Mouse (Mus musculus) right cerebral cortex, postnatal 25 days (tissue): ENCODE results near the gene Arhgap25.
"Not testable (repeated sequence)": the region's sequence is repeated elsewhere in the genome, so short reads cannot be mapped to it uniquely, and the experiment has no call there.

ENCODE experiments used
- DNase-seq: peaks from one replicate; pipeline ENCODE4 v3.0.0; 2022

Gene Arhgap25

DNA sequence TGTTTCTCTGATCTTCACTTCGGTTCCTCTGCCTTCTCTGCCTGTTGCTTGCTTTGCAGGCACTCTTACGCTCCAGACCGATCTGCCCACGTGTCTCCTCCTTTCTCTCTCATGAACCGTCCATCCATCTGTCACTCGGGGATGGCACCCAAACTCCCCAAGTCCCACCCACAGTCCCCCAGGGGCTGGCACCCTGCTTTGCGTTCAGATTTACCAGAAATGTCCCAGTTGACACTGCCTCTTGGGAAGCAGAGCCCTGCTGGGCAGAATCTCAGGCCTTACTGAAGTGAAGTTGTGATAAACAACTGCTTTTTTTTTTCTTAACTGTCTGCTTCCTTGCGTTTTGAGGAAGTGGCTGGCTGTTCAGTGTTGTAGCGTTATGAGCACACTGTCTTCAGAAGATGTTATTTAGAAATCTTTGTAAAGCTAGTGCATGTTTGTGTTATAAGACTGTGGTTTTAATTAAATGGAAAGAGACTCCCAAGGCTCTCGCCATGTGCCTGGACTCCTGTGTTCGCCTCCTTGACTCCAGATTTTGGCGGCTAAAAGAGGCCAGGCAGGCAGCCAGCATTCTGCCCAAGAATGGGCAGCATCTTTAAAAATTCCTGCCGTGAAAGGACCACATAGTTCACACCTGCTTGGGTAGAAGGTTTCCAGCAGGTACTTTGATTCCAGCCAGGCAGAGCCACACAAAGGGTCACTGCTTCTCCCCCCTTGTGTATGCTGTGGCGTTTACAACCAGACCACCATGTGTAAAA is at the start of gene Arhgap25:
Arhgap25 (minus strand) TSS at position 307 of the 758 bp plus-strand sequence.
- no peak for DNase-seq

DNA sequence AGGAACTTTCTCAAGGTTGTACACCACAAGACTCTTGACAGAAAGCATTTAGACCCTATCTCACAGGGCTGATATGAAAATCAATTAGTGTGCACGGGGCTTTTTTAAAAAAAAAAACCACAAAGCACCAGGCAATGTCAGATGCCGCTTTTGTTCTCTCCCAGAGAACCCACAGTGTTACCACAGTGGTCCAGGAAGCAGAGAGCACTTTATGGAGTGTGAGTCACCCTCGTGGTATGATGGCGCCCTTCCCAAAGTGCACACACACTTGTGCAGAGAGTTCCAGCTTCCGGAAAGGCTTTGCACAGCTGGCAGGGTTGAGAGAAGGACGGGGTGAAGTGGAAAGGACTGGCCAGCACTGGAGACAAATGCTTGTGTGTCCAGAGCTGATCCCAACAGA is 49.4 kb upstream of the Arhgap25 start:
- no peak for DNase-seq

DNA sequence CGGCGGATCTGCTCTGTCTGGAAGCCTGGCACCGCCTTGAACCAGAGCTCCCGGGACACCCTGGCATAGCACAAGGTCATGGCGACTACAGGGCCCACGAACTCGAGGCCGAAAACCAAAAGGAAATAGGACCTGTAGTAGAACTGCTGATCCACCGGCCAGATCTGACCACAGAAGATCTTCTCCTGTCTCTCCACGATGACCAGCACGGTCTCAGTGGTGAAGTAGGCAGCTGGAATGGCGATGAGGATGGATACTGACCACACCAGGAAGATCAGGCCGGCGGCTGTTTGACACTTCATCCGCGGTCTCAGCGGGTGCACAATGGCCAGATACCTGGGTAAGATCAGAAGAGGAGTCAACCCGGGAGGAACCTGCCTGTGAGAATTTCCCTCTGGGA is 48.5 kb upstream of the Arhgap25 start:
- no peak for DNase-seq

DNA sequence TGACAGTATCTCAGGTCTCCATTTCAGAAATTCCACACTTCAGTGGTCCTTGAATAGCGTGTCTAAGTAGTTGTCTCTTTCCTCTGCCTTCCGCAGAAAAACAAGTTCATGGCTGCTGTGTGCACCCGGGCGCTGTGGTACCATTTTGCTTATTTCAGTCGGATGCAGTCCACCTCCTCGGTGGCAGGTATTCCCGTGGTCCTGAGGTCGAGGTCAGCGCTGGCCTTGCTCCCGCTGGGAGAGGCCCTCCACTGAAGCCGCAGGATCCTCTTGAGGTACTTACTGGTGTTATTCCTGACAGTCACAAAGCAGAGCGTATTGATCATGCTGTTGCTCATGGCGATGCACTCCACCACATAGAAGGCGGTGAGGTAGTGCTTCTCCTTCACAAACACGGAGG is 48.0 kb upstream of the Arhgap25 start:
- no peak for DNase-seq

DNA sequence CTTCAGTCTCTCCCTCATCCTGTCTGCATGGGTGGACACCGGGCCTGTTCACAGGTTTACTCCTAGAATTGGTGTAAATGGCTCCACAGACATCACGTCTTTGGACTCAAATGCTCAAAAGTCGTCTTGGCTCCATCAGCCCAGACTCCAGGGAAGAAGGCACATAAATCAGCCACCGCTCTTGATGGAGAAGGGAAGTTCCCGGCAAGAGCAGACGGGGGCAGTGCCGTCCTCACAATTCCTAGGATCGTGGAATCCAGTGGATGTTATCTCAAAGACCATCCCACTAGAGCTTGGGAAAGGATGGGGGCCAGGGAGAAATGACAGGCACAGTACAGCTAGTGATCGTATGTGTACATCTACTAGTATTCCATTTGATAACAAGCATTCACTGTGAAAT is 45.2 kb upstream of the Arhgap25 start:
- no peak for DNase-seq

DNA sequence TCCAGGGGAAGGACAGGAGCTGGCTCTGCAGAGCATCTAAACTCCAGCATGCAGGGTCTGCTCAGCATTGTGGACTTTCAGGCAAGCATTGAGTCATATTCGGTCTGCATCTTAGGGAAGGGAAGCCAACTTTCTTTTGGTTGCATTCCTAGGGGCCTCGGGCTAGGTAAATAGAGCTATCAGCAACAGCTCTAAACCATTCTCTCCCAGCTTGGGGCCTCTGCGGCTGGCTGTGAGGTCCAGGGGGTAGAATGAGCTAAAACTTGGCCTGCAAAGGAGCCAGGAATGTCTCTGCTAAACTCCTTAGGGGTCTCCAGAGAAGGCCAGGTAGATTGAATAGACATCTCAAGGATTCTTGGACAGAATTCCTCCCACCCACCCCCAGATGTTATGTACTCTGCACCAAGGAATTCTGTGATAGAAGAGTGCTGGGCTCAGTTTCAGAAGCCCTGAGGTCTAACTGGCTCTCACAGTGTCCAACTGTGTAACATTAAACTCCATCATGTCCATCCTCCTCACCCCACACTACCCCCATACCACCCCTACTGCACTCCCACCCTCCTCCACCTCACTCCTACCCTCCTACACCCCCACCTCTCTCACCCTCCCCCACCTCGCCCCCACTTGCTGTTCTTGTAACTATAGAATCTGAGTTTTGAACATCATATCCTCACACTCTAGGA is 43.7 kb upstream of the Arhgap25 start:
- no peak for DNase-seq

DNA sequence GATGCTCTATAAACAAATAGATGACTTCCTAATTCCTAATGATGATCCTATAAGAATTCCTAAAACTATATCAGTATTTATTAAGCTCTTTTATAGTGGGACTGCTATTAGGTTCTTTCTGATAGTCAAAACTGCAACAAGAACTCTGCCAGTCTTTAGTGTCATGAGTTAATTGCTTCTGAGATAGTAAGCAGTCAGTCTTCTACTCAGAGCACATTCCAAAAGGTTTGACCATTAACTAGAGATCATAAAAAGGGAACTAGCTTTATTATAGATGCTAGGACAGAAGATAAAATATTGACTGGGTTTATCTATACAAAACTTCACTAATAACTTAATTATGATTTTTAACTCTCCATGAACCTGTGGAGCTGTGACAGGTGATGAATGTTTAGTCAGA is 38.8 kb upstream of the Arhgap25 start:
- DNase-seq = not testable (repeated sequence)

DNA sequence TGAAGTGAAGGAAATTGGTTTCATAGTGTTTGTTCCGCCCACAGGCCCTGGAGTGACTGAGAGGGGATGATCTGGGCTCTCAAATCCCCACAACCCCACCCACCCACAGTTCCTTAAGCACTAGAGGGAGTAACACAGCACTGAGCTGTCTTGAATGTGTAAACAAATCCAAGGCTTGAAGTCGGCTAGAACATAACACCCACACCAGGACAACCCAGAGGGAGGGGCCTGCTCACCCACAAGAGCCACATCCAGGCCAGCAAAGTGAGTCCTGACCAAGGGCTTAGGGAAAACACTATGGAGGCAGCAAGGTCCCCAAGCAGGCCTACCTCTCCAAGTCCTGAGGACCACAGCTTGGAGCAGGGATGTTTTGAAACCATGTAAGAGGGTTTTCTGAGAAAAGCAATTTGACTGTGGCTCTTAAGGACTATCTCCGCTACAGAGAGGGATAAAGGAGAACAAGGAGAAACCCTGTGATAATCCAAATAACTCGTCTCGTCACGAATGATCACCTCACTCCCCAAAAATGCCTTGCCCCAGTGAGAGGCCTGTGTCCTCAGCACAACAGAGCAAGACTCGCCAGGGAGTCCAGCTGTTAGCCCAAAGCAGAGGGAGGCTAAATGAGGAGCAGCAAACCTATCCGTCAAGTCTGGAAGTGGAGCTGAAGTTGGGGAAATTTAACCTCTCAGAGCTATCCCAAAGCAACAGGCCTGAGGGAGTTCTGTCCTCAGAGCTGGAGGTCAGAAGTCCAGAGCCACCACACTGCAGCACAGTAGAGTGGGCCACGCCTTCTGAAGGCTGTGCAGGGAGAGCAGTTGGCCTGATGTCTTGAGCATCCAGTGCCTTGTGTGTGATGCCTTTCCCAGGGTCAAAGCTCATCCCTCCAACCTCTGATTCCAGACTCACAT is 34.9 kb upstream of the Arhgap25 start:
- no peak for DNase-seq

DNA sequence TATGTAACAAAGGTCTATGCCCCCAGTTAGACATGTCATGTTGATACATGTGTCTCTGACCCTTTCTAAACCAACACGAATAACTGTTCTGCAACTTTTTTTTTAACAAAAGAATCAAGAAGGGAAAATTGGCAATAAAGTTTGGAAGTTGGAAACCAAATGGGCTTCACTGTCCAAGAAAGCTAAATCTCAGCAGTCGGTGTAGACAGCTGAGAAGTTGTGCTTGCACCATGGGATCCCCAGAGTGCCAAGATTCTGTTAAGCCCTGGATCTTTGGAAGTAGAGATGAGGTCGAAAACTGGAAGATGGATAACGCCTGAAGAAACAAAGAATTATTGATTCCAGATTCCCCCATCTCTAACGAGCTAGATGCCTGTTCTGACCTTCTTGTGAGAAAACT is 32.1 kb upstream of the Arhgap25 start:
- DNase-seq = no peak

DNA sequence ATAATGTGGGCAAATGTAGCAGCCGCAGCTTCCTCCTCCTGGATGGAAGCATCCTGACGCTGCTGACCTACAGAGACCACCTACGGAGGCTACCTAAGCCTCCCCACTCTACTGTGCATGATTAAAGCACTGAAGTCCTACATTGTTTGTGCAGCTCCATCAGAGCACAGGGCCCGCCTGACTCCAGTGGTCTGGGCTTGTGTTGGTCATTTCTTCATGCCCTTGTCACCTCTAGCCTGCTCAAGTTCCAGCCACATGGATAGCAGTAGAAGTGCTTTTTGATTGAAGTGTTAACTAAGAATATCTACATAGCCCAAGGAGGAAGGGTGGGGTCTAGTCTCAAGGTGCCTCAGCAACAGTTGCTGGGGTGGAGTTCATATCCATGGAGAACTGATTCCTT is 31.3 kb upstream of the Arhgap25 start:
- no peak for DNase-seq

DNA sequence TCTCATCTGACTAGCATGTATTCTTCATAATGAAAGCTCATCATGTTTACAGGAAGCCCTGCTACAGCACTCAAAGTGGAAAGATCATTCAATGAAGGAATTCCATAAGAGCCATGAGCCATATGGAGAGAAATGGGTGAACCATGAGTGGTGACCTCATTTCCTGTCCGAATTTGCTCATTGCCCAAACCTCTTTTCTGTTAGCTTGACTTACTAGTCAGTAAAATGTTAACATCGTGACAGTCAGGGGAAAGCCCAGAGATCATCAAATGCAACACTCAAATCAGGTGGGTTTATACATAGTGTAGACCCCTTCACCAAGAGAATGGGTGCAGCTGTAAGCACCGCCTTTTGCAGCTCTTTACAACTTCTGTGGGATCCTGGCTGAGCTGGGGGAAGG is 20.7 kb upstream of the Arhgap25 start:
- DNase-seq = no peak

DNA sequence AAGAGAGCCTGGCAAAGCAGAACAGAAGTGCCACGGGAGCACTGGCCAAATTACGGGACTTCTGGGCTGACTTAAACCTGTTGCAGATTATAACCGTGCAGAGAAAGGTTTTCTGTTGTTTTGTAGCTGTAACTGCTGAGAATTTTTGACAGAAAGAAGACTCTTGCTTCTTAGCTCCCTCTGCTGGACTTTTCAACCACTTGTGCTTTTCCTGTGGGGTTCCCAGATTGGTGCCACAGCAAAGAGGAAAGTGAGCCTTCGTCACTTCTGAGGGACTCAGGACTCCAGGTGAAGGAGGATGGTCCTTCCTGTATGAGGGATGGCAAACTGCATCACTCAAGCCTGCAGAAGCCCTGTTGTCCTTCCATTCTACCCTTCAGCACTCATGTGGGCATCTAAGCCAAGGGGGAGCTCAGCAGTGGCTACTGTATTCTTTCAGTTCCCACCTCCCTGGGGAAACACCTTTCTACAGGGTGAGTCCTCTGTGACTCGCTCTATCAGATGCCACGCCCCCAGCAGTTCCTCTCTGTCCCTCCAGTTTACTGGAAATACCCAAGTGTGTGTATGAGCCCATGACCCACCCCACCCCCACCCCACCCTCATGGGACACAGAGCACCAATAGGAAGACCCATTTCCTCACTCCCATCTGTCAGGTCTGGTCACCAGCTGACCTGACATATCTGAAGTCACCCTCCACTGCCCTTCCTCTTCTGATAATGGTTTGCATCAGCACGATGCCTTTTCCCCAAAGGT is 19.2 kb upstream of the Arhgap25 start:
- no peak for DNase-seq

DNA sequence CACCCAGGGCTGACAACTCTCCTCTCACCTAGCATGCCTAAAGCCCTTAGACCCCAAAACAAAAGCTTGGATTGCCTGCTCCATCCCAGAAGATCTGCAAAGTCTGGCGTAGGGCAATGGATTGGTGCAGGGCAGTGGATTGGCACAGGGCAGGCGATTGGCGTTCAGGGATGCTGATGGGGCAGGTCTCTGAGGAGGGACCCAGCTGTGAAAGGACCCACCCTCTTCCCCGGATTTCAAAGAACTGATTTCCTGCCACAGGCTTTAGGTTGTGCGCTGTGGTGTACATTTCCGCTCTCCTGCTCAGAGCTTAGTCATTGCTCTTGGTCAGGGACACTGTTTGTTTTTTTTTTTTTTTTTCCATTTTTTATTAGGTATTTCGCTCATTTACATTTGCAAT is 14.8 kb upstream of the Arhgap25 start:
- DNase-seq = no peak

DNA sequence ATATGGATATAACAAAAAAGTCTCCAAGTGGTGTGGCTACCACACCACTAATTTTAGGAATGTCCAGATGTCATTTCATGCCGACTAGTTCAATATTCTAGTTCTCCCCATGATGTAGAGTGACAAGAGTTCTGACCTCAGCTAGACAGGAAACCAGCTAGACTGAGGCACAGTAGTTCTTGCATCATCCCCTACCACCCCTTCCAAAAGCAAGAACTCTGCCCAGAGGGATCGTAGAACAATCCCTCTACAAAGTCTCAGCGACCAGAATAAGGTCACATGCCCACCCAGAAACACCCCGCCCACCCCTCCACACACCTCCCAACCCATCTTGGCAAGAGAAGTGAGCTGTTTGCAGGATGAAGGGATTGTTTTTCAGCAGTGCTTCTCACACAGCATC is 14.4 kb upstream of the Arhgap25 start:
- no peak for DNase-seq

DNA sequence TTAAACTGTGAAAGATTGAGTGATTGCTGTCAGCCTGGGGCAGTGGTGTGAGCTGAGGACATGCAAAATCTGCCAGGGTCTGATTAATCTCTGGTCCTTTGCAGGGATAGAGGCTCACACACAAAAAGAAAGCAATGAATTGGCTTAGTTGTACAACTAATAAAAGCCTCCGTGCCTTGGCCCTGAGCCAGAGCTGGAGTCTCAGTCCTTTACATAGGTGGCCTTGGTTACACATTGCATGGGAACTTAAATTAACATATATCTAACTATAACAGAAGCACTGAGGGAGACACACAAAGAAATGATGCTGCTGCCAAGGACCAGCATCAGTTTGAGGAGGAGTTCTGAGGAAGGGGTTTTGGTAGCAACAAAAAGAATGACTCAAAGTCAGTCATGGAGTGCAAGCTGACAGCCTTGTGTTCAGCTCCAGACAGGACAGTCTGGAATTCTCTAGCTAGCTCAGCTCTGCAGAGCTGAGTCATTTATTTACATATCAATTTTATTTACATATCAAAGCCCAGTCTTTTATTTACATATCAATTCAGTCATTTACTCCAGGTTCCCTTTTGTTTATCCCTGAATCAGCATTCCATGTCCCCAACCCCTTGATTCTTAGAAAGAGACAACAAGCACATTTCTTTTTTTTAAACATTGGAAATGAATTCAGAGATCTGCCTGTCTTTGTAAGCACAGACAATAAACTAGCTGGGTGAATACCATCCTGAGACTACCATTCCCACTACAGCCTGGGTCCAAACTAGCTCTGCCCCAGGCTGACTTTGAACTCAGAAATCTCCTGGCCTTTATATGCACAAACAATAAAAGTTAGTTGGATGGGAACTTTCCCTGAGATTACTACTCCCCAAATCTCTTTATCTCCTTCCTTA is 12.5 kb upstream of the Arhgap25 start:
- DNase-seq = no peak

DNA sequence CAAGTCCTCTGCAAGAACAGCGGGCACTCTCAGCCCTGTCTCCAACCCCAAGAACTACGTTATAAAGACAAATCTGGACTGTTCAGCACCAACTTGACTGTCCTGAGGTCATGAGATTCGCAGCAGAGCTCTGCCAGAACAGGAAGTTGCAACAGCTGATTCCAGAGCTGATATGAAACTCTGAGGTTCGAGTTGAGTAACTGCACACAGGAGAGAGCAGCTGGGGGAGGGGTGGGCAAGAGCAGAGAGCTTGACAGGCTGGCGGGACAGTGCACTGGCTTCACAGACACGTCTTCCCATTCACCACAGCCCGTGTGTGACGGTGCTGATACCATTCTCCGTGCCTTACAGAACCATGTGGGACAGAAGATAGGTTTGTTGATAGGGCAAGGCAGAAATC is 9.0 kb upstream of the Arhgap25 start:
- no peak for DNase-seq

DNA sequence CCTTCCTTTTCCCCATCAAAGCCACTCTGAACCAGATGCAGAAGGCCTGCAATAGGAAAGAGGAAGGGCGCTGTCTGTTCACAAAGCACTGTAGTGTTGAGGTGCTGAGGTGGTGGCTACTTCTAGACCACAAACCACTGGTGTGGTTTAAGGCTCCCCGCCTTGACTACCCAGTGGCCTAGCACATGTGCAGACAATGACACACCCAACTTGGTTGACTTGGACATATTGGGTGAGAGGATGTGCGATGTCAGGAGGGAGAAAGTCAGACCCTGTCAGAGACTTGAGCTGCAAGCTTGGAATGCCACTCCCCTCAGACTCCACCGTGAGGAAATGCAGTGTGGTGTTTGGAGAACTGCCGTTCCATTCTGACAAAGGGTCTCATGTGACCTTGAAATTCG is 8.1 kb upstream of the Arhgap25 start:
- no peak for DNase-seq

DNA sequence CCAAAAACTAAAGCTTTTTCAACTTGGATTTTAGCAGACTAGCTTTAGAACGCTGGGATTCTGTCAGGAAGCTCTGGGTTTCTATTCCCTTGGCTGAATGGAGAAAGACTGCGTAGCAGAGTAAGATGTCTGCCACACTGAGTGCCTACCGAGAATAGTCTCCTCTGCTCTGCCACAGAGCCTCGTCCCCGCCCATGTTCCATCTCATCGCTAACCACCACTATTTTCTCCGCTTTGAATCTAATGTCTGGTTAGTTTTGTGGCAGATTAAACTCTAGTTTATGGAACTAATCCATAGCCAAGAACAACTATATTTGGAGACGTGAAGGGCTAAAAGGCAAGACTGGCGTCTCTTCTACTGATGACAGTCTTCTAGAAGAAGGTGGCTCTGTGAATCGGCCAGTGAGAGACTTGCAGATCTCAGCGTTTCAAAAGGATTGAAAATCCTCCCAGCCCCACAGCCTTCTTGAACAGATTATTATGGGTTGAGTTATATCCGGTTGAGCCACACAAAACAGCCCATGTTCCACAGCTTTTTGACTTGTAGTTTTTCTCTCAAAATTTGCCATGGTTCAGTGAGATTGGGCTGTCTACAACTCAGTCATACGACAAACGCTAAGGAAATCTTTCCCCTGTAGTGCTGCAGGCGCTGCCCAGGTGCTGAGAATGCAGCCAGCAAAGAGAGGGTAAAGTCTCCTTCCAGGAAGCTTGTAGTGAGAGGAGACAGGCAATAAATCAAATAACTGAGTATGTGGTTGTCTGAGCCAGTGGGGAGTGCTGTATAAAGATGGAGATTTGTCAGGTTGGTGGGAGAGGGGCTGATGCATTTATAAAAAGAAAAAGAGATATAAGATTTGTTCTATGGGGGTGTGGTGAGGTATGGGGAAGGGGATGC is 5.6 kb upstream of the Arhgap25 start:
- DNase-seq = no peak

DNA sequence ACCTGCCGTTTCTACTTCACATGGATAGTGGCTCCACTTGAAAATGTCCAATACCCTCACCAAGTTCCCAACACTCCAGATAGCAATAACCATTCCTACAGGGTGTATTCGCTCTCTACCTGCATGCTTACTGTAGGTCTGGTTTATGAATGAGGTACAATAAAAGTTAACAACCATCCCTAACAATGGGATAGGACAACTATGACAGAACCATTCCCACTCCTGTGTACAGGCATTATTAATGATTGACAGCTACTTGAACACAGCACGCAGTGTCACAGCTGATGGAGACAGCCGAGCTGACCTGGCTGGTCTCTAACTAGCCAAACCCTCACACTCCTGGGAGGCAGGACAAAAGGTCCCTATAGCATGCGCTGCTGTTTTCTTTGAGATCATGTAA is 4.6 kb upstream of the Arhgap25 start:
- DNase-seq = no peak

DNA sequence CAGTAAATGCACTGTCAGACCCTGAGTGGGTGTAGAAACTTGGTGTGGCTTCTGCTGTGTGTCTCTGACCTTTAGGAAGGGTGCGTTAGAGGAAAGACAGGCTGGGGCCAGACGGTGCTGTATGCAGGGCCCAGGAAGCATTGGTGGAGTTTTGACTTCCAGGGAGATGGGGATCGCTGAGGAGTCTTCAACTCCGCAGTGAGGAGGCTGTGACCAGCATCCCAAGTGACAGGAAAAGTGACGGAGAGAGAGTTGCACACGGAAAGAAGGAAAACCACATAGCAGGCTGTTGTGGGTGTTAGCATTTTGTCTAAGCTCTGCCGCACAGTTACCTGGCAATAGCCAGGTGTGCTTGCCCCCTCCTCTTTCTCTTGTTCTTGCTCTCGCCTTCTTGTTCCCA is 3.2 kb upstream of the Arhgap25 start:
- DNase-seq = no peak

DNA sequence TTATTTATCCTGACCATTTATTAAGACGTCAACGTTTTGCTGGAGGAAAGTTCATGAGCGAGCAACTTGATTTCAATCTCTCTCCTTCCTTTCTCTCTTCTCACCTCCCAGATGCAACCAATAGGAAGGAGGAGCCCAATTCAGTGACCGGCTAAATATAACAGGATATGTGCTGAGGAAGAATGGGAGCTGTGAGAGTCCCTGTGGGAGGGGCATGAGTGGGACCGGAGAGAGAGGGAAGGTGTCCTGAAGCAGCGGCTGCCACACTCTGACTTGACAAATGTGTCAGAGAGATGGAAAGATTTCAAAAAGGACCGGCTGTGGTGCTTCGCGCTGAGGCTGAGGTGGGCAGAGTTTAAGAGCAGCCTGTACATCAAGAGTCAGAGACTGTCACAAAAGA is 2.6 kb upstream of the Arhgap25 start:
- peak; percentile 52 for DNase-seq
